Mouse (Mus musculus): ENCODE data around the gene Il10.

DNA sequence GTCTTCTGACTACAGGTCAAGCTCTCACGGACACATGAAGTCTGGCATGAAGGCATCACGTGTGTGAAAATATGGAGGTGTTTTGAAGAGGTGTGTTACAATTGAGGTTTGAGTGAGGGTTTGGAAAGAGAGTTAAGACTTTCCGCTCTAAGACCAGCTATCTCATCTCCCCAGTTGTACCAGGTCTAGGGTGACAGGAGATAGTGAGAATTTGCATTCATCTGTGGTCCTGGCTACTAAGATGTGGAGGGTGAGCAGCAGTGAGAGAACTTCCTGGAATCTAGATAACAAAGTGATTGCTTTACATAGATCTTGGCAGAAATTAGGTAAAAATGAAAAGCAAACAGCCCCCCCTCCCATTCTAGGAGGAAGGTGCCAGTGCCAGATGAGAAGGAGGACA lies 9.6 kb downstream of the Il10 start:
- TF ChIP-seq POLR2A (IDR thresholded peaks at IDR 0.05; ENCODE audit: control insufficient read depth, extremely low read depth, insufficient read depth, low read length, poor library complexity) (no peak), CTCF (IDR thresholded peaks at IDR 0.05; ENCODE audit: borderline replicate concordance, control insufficient read depth, extremely low read depth, insufficient read depth, low read length, poor library complexity) (no peak)
